Mouse (Mus musculus) MEL (cell line): ENCODE data around the gene Cx3cr1. TPM values are rescaled to one million over a fixed set of nuclear protein-coding genes. Genes with fewer than 3 reads are reported as not detected.

Experiments used
- DNase-seq: peaks from one replicate; pipeline ENCODE4 v3.0.0; 2011; ENCODE audit warnings: low read depth, low spot score
- H3K27ac ChIP-seq: 2 replicates; pipeline ENCODE4 v1.5.1; 2012; ENCODE audit warnings: low read depth, mild to moderate bottlenecking, control low read depth, low read length, moderate library complexity; ENCODE audit not compliant: control insufficient read depth
- H3K27me3 ChIP-seq, 2 experiments: fragments of 150-350 bp in 1 of 2; sonication (generic) in 1 of 2; 2 replicates each; pipeline ENCODE4 v1.6.1; 2012; ENCODE audit warnings: low read length in 2 of 2, mild to moderate bottlenecking in 2 of 2, improper control_type of control experiment in 1 of 2, moderate library complexity in 1 of 2; ENCODE audit not compliant: insufficient read depth in 2 of 2, control insufficient read depth in 1 of 2
- H3K36me3 ChIP-seq, 2 experiments: 2 replicates each; pipeline ENCODE4 v1.6.1; 2012 to 2014; ENCODE audit warnings: low read length in 2 of 2, improper control_type of control experiment in 1 of 2, inconsistent platforms in 1 of 2, mild to moderate bottlenecking in 1 of 2; ENCODE audit not compliant: insufficient read depth in 2 of 2, control insufficient read depth in 1 of 2
- H3K4me1 ChIP-seq, 2 experiments: fragments of 150-350 bp in 1 of 2; sonication (generic) in 1 of 2; 2 replicates each; pipeline ENCODE4 v1.6.1; 2012; ENCODE audit warnings: low read length in 2 of 2, improper control_type of control experiment in 1 of 2, mild to moderate bottlenecking in 1 of 2; ENCODE audit not compliant: insufficient read depth in 2 of 2, control insufficient read depth in 1 of 2
- H3K4me3 ChIP-seq, 2 experiments: fragments of 150-350 bp in 1 of 2; sonication (generic) in 1 of 2; 2 replicates each; pipeline ENCODE4 v1.5.1; 2012; ENCODE audit warnings: low read depth in 2 of 2, low read length in 2 of 2, mild to moderate bottlenecking in 2 of 2, moderate library complexity in 2 of 2, control low read depth in 1 of 2, improper control_type of control experiment in 1 of 2; ENCODE audit not compliant: control insufficient read depth in 1 of 2, insufficient read depth in 1 of 2
- H3K79me2 ChIP-seq: 2 replicates; pipeline ENCODE4 v1.6.1; 2012; ENCODE audit warnings: mild to moderate bottlenecking, low read length, moderate library complexity; ENCODE audit not compliant: control insufficient read depth, poor library complexity, insufficient read depth
- H3K9ac ChIP-seq: 2 replicates; pipeline ENCODE4 v1.6.1; 2012; ENCODE audit warnings: low read depth, mild to moderate bottlenecking, control low read depth, low read length, moderate library complexity; ENCODE audit not compliant: control insufficient read depth, poor library complexity, severe bottlenecking
- H3K9me3 ChIP-seq: fragments of 150-350 bp; sonication (generic); replicated peaks from 2 replicates; pipeline ENCODE4 v1.6.1; 2012; ENCODE audit warnings: mild to moderate bottlenecking, low read length, improper control_type of control experiment, moderate library complexity; ENCODE audit not compliant: insufficient read depth
- BHLHE40 ChIP-seq: IDR thresholded peaks from 2 replicates; pipeline ENCODE4 v1.6.1; 2012; ENCODE audit warnings: low read depth, mild to moderate bottlenecking, inconsistent platforms, low read length, improper control_type of control experiment, borderline replicate concordance
- CHD1 ChIP-seq: IDR thresholded peaks from 2 replicates; pipeline ENCODE4 v1.6.1; 2012; ENCODE audit warnings: low read depth, mild to moderate bottlenecking, inconsistent platforms, low read length, improper control_type of control experiment
- CHD2 ChIP-seq: IDR thresholded peaks from 2 replicates; pipeline ENCODE4 v1.6.1; 2011; ENCODE audit warnings: low read length, improper control_type of control experiment
- CTCF ChIP-seq, 3 experiments: IDR thresholded peaks in 2 of 3; conservative IDR thresholded peaks in 1 of 3; 2 replicates each; pipeline ENCODE4 v1.5.1; 2011 to 2012; ENCODE audit warnings: low read length in 3 of 3, low read depth in 2 of 3, mild to moderate bottlenecking in 2 of 3, improper control_type of control experiment in 1 of 3, inconsistent platforms in 1 of 3, mixed read lengths in 1 of 3, moderate library complexity in 1 of 3; ENCODE audit not compliant: control insufficient read depth in 1 of 3, insufficient read depth in 1 of 3, poor library complexity in 1 of 3, severe bottlenecking in 1 of 3
- E2F4 ChIP-seq: IDR thresholded peaks from 2 replicates; pipeline ENCODE4 v1.6.1; 2011; ENCODE audit warnings: low read depth, low read length, improper control_type of control experiment, borderline replicate concordance
- EP300 ChIP-seq, 2 experiments: IDR thresholded peaks; 2 replicates each; pipeline ENCODE4 v1.6.1; 2011; ENCODE audit warnings: improper control_type of control experiment in 2 of 2, low read length in 2 of 2, low read depth in 1 of 2, mild to moderate bottlenecking in 1 of 2
- ETS1 ChIP-seq: IDR thresholded peaks from 2 replicates; pipeline ENCODE4 v1.6.1; 2012; ENCODE audit warnings: low read depth, mild to moderate bottlenecking, inconsistent platforms, low read length, improper control_type of control experiment, moderate library complexity
- GATA1 ChIP-seq: IDR thresholded peaks from 2 replicates; pipeline ENCODE4 v1.6.1; 2011; ENCODE audit warnings: low read depth, low read length, improper control_type of control experiment
- JUND ChIP-seq: IDR thresholded peaks from 2 replicates; pipeline ENCODE4 v1.6.1; 2011; ENCODE audit warnings: low read depth, mild to moderate bottlenecking, improper control_type of control experiment, low read length
- KAT2A ChIP-seq: conservative IDR thresholded peaks from 2 replicates; pipeline ENCODE4 v1.6.1; 2012; ENCODE audit warnings: low read depth, low read length, improper control_type of control experiment, inconsistent platforms
- MAFK ChIP-seq: IDR thresholded peaks from 2 replicates; pipeline ENCODE4 v1.6.1; 2011; ENCODE audit warnings: low read depth, mild to moderate bottlenecking, low read length, improper control_type of control experiment, borderline replicate concordance
- MAX ChIP-seq: IDR thresholded peaks from 2 replicates; pipeline ENCODE4 v1.6.1; 2011; ENCODE audit warnings: low read length, improper control_type of control experiment
- MAZ ChIP-seq: IDR thresholded peaks from 2 replicates; pipeline ENCODE4 v1.6.1; 2012; ENCODE audit warnings: low read depth, mild to moderate bottlenecking, inconsistent platforms, low read length, improper control_type of control experiment
- MXI1 ChIP-seq: IDR thresholded peaks from 2 replicates; pipeline ENCODE4 v1.6.1; 2011; ENCODE audit warnings: mild to moderate bottlenecking, low read depth, low read length, improper control_type of control experiment
- MYC ChIP-seq: IDR thresholded peaks from 2 replicates; pipeline ENCODE4 v1.6.1; 2011; ENCODE audit warnings: low read depth, mild to moderate bottlenecking, low read length, improper control_type of control experiment, moderate library complexity
- NELFE ChIP-seq: IDR thresholded peaks from 2 replicates; pipeline ENCODE4 v1.6.1; 2011; ENCODE audit warnings: low read depth, low read length, improper control_type of control experiment
- POLR2AphosphoS2 ChIP-seq: IDR thresholded peaks from 2 replicates; pipeline ENCODE4 v1.6.1; 2011; ENCODE audit warnings: low read length, improper control_type of control experiment
- POLR2AphosphoS5 ChIP-seq: IDR thresholded peaks from 2 replicates; pipeline ENCODE4 v1.6.1; 2012; ENCODE audit warnings: low read depth, borderline replicate concordance, mild to moderate bottlenecking, inconsistent platforms, low read length, moderate library complexity, mixed read lengths
- RAD21 ChIP-seq: IDR thresholded peaks from 2 replicates; pipeline ENCODE4 v1.6.1; 2011; ENCODE audit warnings: mild to moderate bottlenecking, low read depth, low read length, improper control_type of control experiment
- RCOR1 ChIP-seq: IDR thresholded peaks from 2 replicates; pipeline ENCODE4 v1.6.1; 2012; ENCODE audit warnings: low read depth, mild to moderate bottlenecking, inconsistent platforms, low read length, improper control_type of control experiment
- SIN3A ChIP-seq: IDR thresholded peaks from 2 replicates; pipeline ENCODE4 v1.6.1; 2012; ENCODE audit warnings: low read length, improper control_type of control experiment, inconsistent platforms
- TBP ChIP-seq: IDR thresholded peaks from 2 replicates; pipeline ENCODE4 v1.8.0; 2011; ENCODE audit warnings: low read depth, low read length, improper control_type of control experiment
- TCF12 ChIP-seq: IDR thresholded peaks from 2 replicates; pipeline ENCODE4 v1.6.1; 2014; ENCODE audit warnings: low read depth, mild to moderate bottlenecking, inconsistent platforms, low read length, improper control_type of control experiment, moderate library complexity
- UBTF ChIP-seq: IDR thresholded peaks from 2 replicates; pipeline ENCODE4 v1.6.1; 2012; ENCODE audit warnings: low read depth, mild to moderate bottlenecking, inconsistent platforms, low read length, improper control_type of control experiment, moderate library complexity, borderline replicate concordance; ENCODE audit not compliant: insufficient read depth
- USF1 ChIP-seq: IDR thresholded peaks from 2 replicates; pipeline ENCODE4 v1.6.1; 2014; ENCODE audit warnings: low read depth, mild to moderate bottlenecking, inconsistent platforms, low read length, improper control_type of control experiment, moderate library complexity
- USF2 ChIP-seq, 2 experiments: IDR thresholded peaks; 2 replicates each; pipeline ENCODE4 v1.6.1; 2011 to 2012; ENCODE audit warnings: improper control_type of control experiment in 2 of 2, low read length in 2 of 2, borderline replicate concordance in 1 of 2, inconsistent platforms in 1 of 2, low read depth in 1 of 2, mild to moderate bottlenecking in 1 of 2; ENCODE audit not compliant: insufficient read depth in 1 of 2
- ZKSCAN1 ChIP-seq: IDR thresholded peaks from 2 replicates; pipeline ENCODE4 v1.6.1; 2012; ENCODE audit warnings: low read depth, mild to moderate bottlenecking, inconsistent platforms, low read length, improper control_type of control experiment, moderate library complexity
- ZMIZ1 ChIP-seq: IDR thresholded peaks from 2 replicates; pipeline ENCODE4 v1.6.1; 2012; ENCODE audit warnings: low read depth, mild to moderate bottlenecking, inconsistent platforms, low read length, improper control_type of control experiment, moderate library complexity
- ZNF384 ChIP-seq: IDR thresholded peaks from 2 replicates; pipeline ENCODE4 v1.6.1; 2012; ENCODE audit warnings: low read depth, mild to moderate bottlenecking, inconsistent platforms, low read length, improper control_type of control experiment
- polyA plus RNA-seq, 2 experiments: library from polyadenylated mRNA; stranded (reverse) in 1 of 2; unstranded in 1 of 2; fragments of >175 nt in 1 of 2; fragments of >200 nt in 1 of 2; gene quantifications; 2 replicates each; pipeline versions ENCODE4 v1.2.1 to v1.2.4; 2012; ENCODE audit warnings: low replicate concordance in 2 of 2, low read depth in 1 of 2; ENCODE audit not compliant: insufficient read length in 2 of 2, insufficient read depth in 1 of 2, missing spikeins in 1 of 2
- total RNA-seq: library from RNA; depleted of rRNA; stranded (reverse); fragments of 300-350 nt; gene quantifications from 2 replicates; pipeline ENCODE4 v1.2.3, GENCODE M21; 2012

Gene Cx3cr1
- total and polyA plus RNA-seq, 3 experiments = not detected

- no peak overlapping the region for H3K4me3 ChIP-seq
- no peaks in the 10 kb centered on the region for H3K79me2 ChIP-seq
- peaks cover 0 to 10% of the 10 kb centered on the region in 2 experiments; a peak in 2 of 4 replicates for H3K4me1 ChIP-seq
- H3K9ac ChIP-seq = no peak overlapping the region
- no peaks in the 10 kb centered on the region for H3K36me3 ChIP-seq
- DNase-seq = no peak
- TF ChIP-seq EP300 (IDR thresholded peaks at IDR 0.05; ENCODE audit: low read depth in 1 of 2, low read length in 2 of 2) = no peak
- TF ChIP-seq JUND = no peak
- TF ChIP-seq POLR2AphosphoS2 = no peak
- TF ChIP-seq TCF12 = no peak
- TF ChIP-seq ETS1 = no peak
- TF ChIP-seq ZKSCAN1 = no peak
- TF ChIP-seq CHD2 = no peak
- H3K27ac ChIP-seq = no peak overlapping the region
- H3K27me3 ChIP-seq = no peaks in the 10 kb centered on the region
- H3K9me3 ChIP-seq = no peaks in the 10 kb centered on the region
Observed at GRCm38 (mm10) chr9:120084406-120084805, 14.7 kb upstream of the Cx3cr1 start.

GRCm38 (mm10) chr9:120083158-120083894 is 13.6 kb upstream of the Cx3cr1 start:
- no peak overlapping the region for H3K27ac ChIP-seq
- TF ChIP-seq USF2 (IDR thresholded peaks at IDR 0.05; ENCODE audit: borderline replicate concordance in 1 of 2, insufficient read depth in 1 of 2, low read depth in 1 of 2, low read length in 2 of 2) (no peak), MAFK (no peak), RCOR1 (peak; percentile 51), UBTF (no peak), GATA1 (peak; percentile 33; the same call in 1 of the 2 replicates), CHD1 (no peak), RAD21 (no peak), MXI1 (peak; percentile 73), KAT2A (no peak), BHLHE40 (peak; percentile 56; the same call in 1 of the 2 replicates), SIN3A (0 out of 2 replicates have a peak, but pooled peaks have one; percentile 25), EP300 (IDR thresholded peaks at IDR 0.05; ENCODE audit: low read depth in 1 of 2, low read length in 2 of 2) (peak; percentile 25 to 61; a peak in 3 of 4 replicates), NELFE (no peak), MAX (peak; percentile 90), TBP (no peak), MYC (peak; percentile 85), TCF12 (no peak), ZMIZ1 (no peak), USF1 (peak; percentile 34; the same call in 1 of the 2 replicates), ZKSCAN1 (no peak), POLR2AphosphoS5 (no peak), MAZ (no peak), CTCF (IDR thresholded peaks at IDR 0.05 in 2 of 3, conservative IDR thresholded peaks at IDR 0.05 in 1 of 3; ENCODE audit: control insufficient read depth in 1 of 3, insufficient read depth in 1 of 3, low read depth in 2 of 3, low read length in 3 of 3, poor library complexity in 1 of 3, severe bottlenecking in 1 of 3) (no peak), ETS1 (no peak), JUND (no peak), E2F4 (no peak), ZNF384 (no peak), POLR2AphosphoS2 (no peak)

More at GRCm38 (mm10) chr9:120083158-120083894, 13.6 kb upstream of the Cx3cr1 start:
- H3K27me3 ChIP-seq = no peaks in the 10 kb centered on the region; a peak in 1 of 4 replicates
- H3K4me3 ChIP-seq = no peak overlapping the region
- H3K36me3 ChIP-seq = no peaks in the 10 kb centered on the region
- no peaks in the 10 kb centered on the region for H3K9me3 ChIP-seq
- H3K9ac ChIP-seq = no peak overlapping the region
- H3K79me2 ChIP-seq = no peaks in the 10 kb centered on the region
- peaks cover 0 to 10% of the 10 kb centered on the region in 2 experiments; a peak in 2 of 4 replicates for H3K4me1 ChIP-seq
- DNase-seq = peak; percentile 71
